Mouse (Mus musculus): Measurements from ENCODE around the gene Hpse2. TPM values are rescaled to one million over a fixed set of nuclear protein-coding genes. Genes with fewer than 3 reads are reported as not detected.

Hpse2 gene
- polyA plus RNA-seq, 1 experiment from 2014 or later, result 11.4 TPM

DNA sequence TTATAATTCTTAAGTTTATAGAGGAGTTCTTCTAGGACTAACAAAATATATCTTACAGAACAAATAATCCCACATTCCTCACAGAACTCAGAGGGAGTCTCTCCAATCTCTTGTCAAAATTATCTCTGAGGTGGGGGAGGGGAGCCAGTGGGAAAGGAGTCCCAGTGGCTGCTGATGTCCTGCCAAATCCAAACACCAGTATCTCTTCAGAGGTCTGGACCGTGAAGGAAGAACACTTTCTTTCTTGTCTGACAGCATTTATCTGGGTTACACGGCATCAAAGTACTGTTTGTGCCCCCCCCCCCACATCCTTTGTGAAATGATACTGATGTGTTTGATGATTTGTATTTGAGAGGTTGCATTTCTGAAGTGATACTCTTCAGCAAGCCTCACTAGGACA, 213.3 kb downstream of the Hpse2 start:
- Histone ChIP-seq H3K27ac (ENCODE audit: low read depth) (peak overlapping the region; percentile 77), H3K4me3 (ENCODE audit: low read depth, low read length) (no peak overlapping the region), H3K9me3 (ENCODE audit: low read depth, low read length) (no peaks in the 10 kb centered on the region), H3K9ac (no peak overlapping the region), H3K4me1 (ENCODE audit: insufficient read depth) (0 out of 2 replicates have a peak, but pooled peaks cover 2% of the 10 kb centered on the region), H3K4me2 (no peak overlapping the region), H3K27me3 (ENCODE audit: insufficient read depth, low read length) (no peaks in the 10 kb centered on the region), H3K36me3 (ENCODE audit: insufficient read depth) (no peaks in the 10 kb centered on the region)
- DNase-seq (peak; percentile 62), ATAC-seq (ENCODE audit: insufficient read depth) (peak; percentile 66; the same call in 1 of the 2 replicates)
- TF ChIP-seq CTCF (IDR thresholded peaks at IDR 0.05; ENCODE audit: low read depth), result no peak
- 21% methylated on average over 2 of the region's 2 CpGs for WGBS

DNA sequence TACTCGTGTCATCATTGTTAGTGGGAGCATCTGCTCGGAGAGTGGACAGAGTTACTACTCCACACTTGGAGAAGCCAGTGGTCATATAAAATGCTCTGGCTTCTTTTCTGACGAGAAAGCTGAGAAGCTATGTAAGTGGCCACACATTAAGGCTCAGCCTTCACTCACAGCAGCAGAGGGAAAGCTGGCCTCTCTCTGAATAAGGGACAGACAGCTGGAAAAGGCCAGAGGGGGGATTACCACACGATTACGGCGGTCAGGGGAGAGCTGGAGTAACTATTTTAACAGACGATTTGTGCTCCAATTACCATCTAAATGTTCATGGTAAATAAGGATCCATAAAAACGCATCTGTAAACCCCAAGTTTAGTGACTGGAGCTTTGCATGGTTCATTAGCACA, 232.1 kb downstream of the Hpse2 start:
- ATAC-seq (ENCODE audit: insufficient read depth), result no peak
- Histone ChIP-seq H3K9me3 (ENCODE audit: low read depth, low read length) (no peaks in the 10 kb centered on the region), H3K27ac (ENCODE audit: low read depth) (peak overlapping the region; percentile 9; the same call in 1 of the 2 replicates), H3K4me2 (no peak overlapping the region), H3K27me3 (ENCODE audit: insufficient read depth, low read length) (no peaks in the 10 kb centered on the region), H3K9ac (no peak overlapping the region), H3K4me1 (ENCODE audit: insufficient read depth) (no peaks in the 10 kb centered on the region), H3K4me3 (ENCODE audit: low read depth, low read length) (no peak overlapping the region), H3K36me3 (ENCODE audit: insufficient read depth) (no peaks in the 10 kb centered on the region)
- WGBS, result 46% methylated on average over 8 of the region's 8 CpGs
- TF ChIP-seq CTCF (IDR thresholded peaks at IDR 0.05; ENCODE audit: low read depth), result no peak
- peak; percentile 40 for DNase-seq

DNA sequence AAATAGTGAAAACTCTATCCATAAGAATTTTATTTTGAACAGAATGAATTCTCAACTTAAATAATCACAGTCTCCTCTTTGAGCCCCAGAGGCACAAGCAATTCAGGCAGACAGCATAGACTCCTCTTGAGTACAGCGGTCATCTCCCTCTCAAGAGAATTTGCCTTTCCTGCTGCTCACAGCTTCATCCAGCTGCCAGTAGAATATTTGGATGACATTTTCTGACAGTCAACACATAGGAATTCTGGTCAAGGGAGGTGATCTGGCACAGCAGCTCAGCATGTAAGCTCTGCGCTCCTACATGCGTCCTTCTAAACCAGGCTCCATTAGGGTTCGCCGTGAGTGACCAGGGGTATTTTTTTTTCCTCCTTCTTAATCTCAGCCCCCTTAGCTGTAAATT, 232.6 kb downstream of the Hpse2 start:
- Histone ChIP-seq H3K9me3 (ENCODE audit: low read depth, low read length) (no peaks in the 10 kb centered on the region), H3K4me2 (no peak overlapping the region), H3K9ac (no peak overlapping the region), H3K27ac (ENCODE audit: low read depth) (peak overlapping the region; percentile 9; the same call in 1 of the 2 replicates), H3K4me3 (ENCODE audit: low read depth, low read length) (no peak overlapping the region), H3K4me1 (ENCODE audit: insufficient read depth) (no peaks in the 10 kb centered on the region), H3K36me3 (ENCODE audit: insufficient read depth) (no peaks in the 10 kb centered on the region), H3K27me3 (ENCODE audit: insufficient read depth, low read length) (no peaks in the 10 kb centered on the region)
- DNase-seq (peak; percentile 44), ATAC-seq (ENCODE audit: insufficient read depth) (no peak)
- no peak for TF ChIP-seq CTCF (IDR thresholded peaks at IDR 0.05; ENCODE audit: low read depth)
- 72% methylated on average over 5 of the region's 5 CpGs for WGBS

DNA sequence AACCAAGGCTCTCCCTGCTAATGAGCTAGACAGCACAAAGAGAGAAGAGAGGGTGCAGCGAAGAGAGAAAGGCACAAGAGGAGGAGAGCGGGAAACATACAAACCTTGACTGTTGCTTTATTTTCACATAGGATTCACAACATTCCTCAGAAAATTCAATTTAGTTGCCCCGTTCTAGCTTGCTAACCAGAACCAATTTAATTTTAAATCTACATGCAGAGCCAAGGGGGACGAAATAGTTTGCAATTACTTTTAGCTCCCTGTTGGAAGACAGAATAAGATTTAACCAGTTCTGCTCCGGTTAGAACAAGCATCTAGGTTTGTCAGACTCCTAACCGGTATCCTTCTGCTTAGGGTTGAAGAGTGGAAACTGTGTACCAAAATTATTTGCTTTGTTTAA, 240.3 kb downstream of the Hpse2 start:
- no peaks in the 10 kb centered on the region for H3K4me1 ChIP-seq (ENCODE audit: insufficient read depth)
- H3K9ac ChIP-seq, result no peak overlapping the region
- H3K4me2 ChIP-seq, result no peak overlapping the region
- DNase-seq (no peak), ATAC-seq (ENCODE audit: insufficient read depth) (no peak)
- 76% methylated on average over 6 of the region's 6 CpGs for WGBS
- TF ChIP-seq CTCF (IDR thresholded peaks at IDR 0.05; ENCODE audit: low read depth), result no peak
- no peaks in the 10 kb centered on the region for H3K9me3 ChIP-seq (ENCODE audit: low read depth, low read length)
- H3K27ac ChIP-seq (ENCODE audit: low read depth), result no peak overlapping the region
- no peaks in the 10 kb centered on the region for H3K27me3 ChIP-seq (ENCODE audit: insufficient read depth, low read length)
- H3K4me3 ChIP-seq (ENCODE audit: low read depth, low read length), result no peak overlapping the region
- no peaks in the 10 kb centered on the region for H3K36me3 ChIP-seq (ENCODE audit: insufficient read depth)

DNA sequence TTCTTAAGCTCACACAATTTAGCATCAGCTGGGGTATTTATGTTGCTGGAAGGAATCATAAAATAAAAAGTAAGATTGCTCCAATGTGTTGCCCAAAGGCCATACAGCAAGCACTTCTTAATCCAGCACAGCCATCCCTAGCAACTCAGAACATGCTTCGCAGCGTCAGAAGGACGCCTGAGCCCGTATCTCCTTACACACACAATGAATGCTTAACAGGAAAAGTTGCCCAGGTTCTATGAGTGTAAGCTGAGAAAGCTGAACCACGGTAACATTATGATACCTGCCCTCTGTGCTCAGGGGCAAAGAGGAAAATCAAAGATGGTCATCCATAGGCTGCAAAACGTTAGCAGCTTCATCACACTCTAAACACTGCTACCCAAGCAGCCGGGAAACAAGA, 241.3 kb downstream of the Hpse2 start:
- H3K9ac ChIP-seq, result no peak overlapping the region
- no peaks in the 10 kb centered on the region for H3K36me3 ChIP-seq (ENCODE audit: insufficient read depth)
- ATAC-seq (ENCODE audit: insufficient read depth) (no peak), DNase-seq (no peak)
- H3K4me1 ChIP-seq (ENCODE audit: insufficient read depth), result no peaks in the 10 kb centered on the region
- H3K27me3 ChIP-seq (ENCODE audit: insufficient read depth, low read length), result no peaks in the 10 kb centered on the region
- WGBS, result 64% methylated on average over 7 of the region's 7 CpGs
- no peak overlapping the region for H3K4me3 ChIP-seq (ENCODE audit: low read depth, low read length)
- no peaks in the 10 kb centered on the region for H3K9me3 ChIP-seq (ENCODE audit: low read depth, low read length)
- TF ChIP-seq CTCF (IDR thresholded peaks at IDR 0.05; ENCODE audit: low read depth), result no peak
- H3K27ac ChIP-seq (ENCODE audit: low read depth), result no peak overlapping the region
- H3K4me2 ChIP-seq, result no peak overlapping the region

DNA sequence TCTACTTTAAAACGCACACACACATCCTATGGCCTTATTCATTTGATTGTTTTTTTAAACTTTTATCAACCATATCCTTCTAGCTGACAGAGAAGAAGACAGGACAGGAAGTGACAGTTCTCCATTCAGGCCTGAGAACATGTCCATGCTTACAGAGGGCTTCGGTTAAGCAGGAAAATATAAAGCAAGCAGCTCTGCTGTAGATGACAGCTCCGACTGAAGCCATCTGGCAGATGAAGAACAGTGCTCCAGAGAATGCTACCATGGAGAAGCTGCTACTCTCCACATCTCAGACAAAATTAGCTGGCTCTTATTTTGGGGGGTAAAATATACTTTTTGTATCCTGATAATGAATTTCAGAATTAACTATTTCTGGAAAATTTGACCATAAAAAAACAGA, 246.5 kb downstream of the Hpse2 start:
- ATAC-seq (ENCODE audit: insufficient read depth) (peak; percentile 44; the same call in 1 of the 2 replicates), DNase-seq (peak; percentile 66)
- no peak overlapping the region for H3K9ac ChIP-seq
- H3K36me3 ChIP-seq (ENCODE audit: insufficient read depth), result no peaks in the 10 kb centered on the region
- H3K27me3 ChIP-seq (ENCODE audit: insufficient read depth, low read length), result no peaks in the 10 kb centered on the region
- no peak for TF ChIP-seq CTCF (IDR thresholded peaks at IDR 0.05; ENCODE audit: low read depth)
- H3K4me3 ChIP-seq (ENCODE audit: low read depth, low read length), result no peak overlapping the region
- no peak overlapping the region for H3K4me2 ChIP-seq
- 34% methylated on average over 3 of the region's 3 CpGs for WGBS
- no peaks in the 10 kb centered on the region for H3K9me3 ChIP-seq (ENCODE audit: low read depth, low read length)
- H3K4me1 ChIP-seq (ENCODE audit: insufficient read depth), result no peaks in the 10 kb centered on the region
- no peak overlapping the region for H3K27ac ChIP-seq (ENCODE audit: low read depth)

DNA sequence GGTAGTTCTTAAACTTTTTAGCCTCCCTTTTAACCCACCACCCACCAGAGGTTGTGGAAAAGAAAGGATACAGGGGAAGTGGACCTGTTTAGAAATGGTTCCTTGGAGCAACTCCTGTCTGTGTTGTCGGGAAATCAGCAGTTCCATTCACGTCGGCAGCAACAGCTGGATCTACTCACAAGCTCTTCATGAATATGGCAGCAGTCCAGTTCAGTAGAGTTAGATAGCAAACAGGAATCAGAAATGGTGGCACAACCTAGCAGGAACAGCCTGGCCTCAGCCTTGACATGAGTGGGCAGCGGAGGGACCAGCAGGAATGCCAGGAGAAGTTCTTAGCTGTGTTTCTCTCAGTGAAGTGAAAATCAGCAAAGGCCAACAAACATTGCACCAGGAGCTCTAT, 278.4 kb downstream of the Hpse2 start:
- peaks cover 7% of the 10 kb centered on the region; the same call in 1 of the 2 replicates for H3K9me3 ChIP-seq (ENCODE audit: low read depth, low read length)
- peak; percentile 88 for DNase-seq
- H3K9ac ChIP-seq, result no peak overlapping the region
- 47% methylated on average over 4 of the region's 4 CpGs for WGBS
- H3K4me1 ChIP-seq (ENCODE audit: insufficient read depth), result no peaks in the 10 kb centered on the region
- no peaks in the 10 kb centered on the region for H3K27me3 ChIP-seq (ENCODE audit: insufficient read depth, low read length)
- no peak overlapping the region for H3K4me3 ChIP-seq (ENCODE audit: low read depth, low read length)
- ATAC-seq (ENCODE audit: insufficient read depth), result no peak
- H3K4me2 ChIP-seq, result no peak overlapping the region
- TF ChIP-seq CTCF (IDR thresholded peaks at IDR 0.05; ENCODE audit: low read depth), result no peak
- H3K27ac ChIP-seq (ENCODE audit: low read depth), result no peak overlapping the region
- H3K36me3 ChIP-seq (ENCODE audit: insufficient read depth), result no peaks in the 10 kb centered on the region

DNA sequence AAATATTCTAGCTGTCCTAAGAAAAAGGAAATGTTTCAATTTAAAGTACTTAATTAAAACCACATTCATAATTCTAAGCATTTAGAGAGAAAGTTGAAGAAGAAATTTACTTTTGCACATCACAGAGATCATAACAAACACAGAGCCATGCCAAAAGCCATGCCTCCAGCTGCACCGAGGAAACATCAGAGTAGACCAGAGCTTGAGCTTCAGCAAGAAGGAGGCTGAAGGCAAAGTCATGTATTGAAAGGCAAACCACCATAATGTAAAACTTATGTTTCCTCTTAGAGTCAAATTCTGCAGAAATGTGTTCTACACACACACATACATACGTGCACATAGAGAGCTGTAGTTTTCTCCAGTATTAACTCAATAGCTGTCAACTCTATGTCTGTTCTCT, 291.2 kb downstream of the Hpse2 start:
- no peak overlapping the region for H3K4me2 ChIP-seq
- no peak overlapping the region for H3K27ac ChIP-seq (ENCODE audit: low read depth)
- WGBS, result 68% methylated on average over 2 of the region's 2 CpGs
- no peak for ATAC-seq (ENCODE audit: insufficient read depth)
- no peaks in the 10 kb centered on the region for H3K36me3 ChIP-seq (ENCODE audit: insufficient read depth)
- no peaks in the 10 kb centered on the region for H3K27me3 ChIP-seq (ENCODE audit: insufficient read depth, low read length)
- H3K9ac ChIP-seq, result no peak overlapping the region
- H3K4me3 ChIP-seq (ENCODE audit: low read depth, low read length), result no peak overlapping the region
- DNase-seq, result no peak
- no peaks in the 10 kb centered on the region for H3K9me3 ChIP-seq (ENCODE audit: low read depth, low read length)
- no peak for TF ChIP-seq CTCF (IDR thresholded peaks at IDR 0.05; ENCODE audit: low read depth)
- no peaks in the 10 kb centered on the region for H3K4me1 ChIP-seq (ENCODE audit: insufficient read depth)
